Mouse (Mus musculus) embryonic facial prominence, embryonic 12.5 days (tissue): ENCODE measurements around the gene Jkamp. TPM values are rescaled to one million over a fixed set of nuclear protein-coding genes. Genes with fewer than 3 reads are reported as not detected.
"Not testable (repeated sequence)": the region's sequence is repeated elsewhere in the genome, so short reads cannot be mapped to it uniquely, and the experiment has no call there.

Experiments used
- ATAC-seq: fragments of 200-750 bp; cut with Nextera tagmentation; 2 replicates; pipeline ENCODE4 v1.8.0; 2017; ENCODE audit not compliant: insufficient number of reproducible peaks, insufficient read depth, low FRiP score, low TSS enrichment
- H3K27ac ChIP-seq: fragments of 300-500 bp; sonication (generic); 2 replicates; pipeline ENCODE4 v1.5.1; 2016; ENCODE audit warnings: mild to moderate bottlenecking
- H3K27me3 ChIP-seq: fragments of 300-500 bp; sonication (generic); 2 replicates; pipeline ENCODE4 v1.6.1; 2016; ENCODE audit warnings: mild to moderate bottlenecking, moderate library complexity
- H3K36me3 ChIP-seq: fragments of 300-500 bp; sonication (generic); 2 replicates; pipeline ENCODE4 v1.6.1; 2016; ENCODE audit warnings: mild to moderate bottlenecking
- H3K4me1 ChIP-seq: fragments of 300-500 bp; sonication (generic); 2 replicates; pipeline ENCODE4 v1.6.1; 2016
- H3K4me2 ChIP-seq: fragments of 300-500 bp; sonication (generic); replicated peaks from 2 replicates; pipeline ENCODE4 v1.6.1; 2016; ENCODE audit warnings: mild to moderate bottlenecking, moderate library complexity
- H3K4me3 ChIP-seq: fragments of 300-500 bp; sonication (generic); 2 replicates; pipeline ENCODE4 v1.5.1; 2016; ENCODE audit warnings: mild to moderate bottlenecking
- H3K9ac ChIP-seq: fragments of 300-500 bp; sonication (generic); 2 replicates; pipeline ENCODE4 v1.6.1; 2016; ENCODE audit warnings: mild to moderate bottlenecking, moderate library complexity
- H3K9me3 ChIP-seq: fragments of 300-500 bp; sonication (generic); 2 replicates; pipeline ENCODE4 v1.6.1; 2016; ENCODE audit warnings: mild to moderate bottlenecking, moderate library complexity
- WGBS: fragments of 180-500 bp; shearing (Covaris S2); methylation state at CpG from one replicate; pipeline ENCODE4 v1.1.7; 2016; 5-methylcytosine and 5-hydroxymethylcytosine counted together
- polyA plus RNA-seq: library from polyadenylated mRNA; unstranded; fragments of >200 nt; fragmentation: Nextera tagmentation; extraction: Ambion mirVana; gene quantifications from 2 replicates; pipeline ENCODE4 v1.2.1, GENCODE M21; 2016

Gene Jkamp
- polyA plus RNA-seq: 65.6 and 77.9 TPM in 2 replicates

- Histone ChIP-seq H3K4me1 (peaks cover 31% of the 10 kb centered on the region), H3K9ac (peak within 1 kb of the TSS; percentile 75), H3K27me3 (no peaks in the 10 kb centered on the region), H3K36me3 (peaks cover 6% of the 10 kb centered on the region; the same call in 1 of the 2 replicates), H3K9me3 (no peaks in the 10 kb centered on the region), H3K27ac (peak within 1 kb of the TSS; percentile 94), H3K4me2 (peak within 1 kb of the TSS; percentile 86), H3K4me3 (peak within 1 kb of the TSS; percentile 61)
- 1% methylated on average over 60 of the region's 60 CpGs for WGBS
- ATAC-seq: peak; percentile 97
Observed at GRCm38 (mm10) chr12:72085329-72086165, at the start of gene Jkamp, which contains the start of gene L3hypdh. TSS of gene Jkamp (plus strand) at chr12:72085589. TSS of gene L3hypdh (minus strand) at chr12:72085439.

DNA sequence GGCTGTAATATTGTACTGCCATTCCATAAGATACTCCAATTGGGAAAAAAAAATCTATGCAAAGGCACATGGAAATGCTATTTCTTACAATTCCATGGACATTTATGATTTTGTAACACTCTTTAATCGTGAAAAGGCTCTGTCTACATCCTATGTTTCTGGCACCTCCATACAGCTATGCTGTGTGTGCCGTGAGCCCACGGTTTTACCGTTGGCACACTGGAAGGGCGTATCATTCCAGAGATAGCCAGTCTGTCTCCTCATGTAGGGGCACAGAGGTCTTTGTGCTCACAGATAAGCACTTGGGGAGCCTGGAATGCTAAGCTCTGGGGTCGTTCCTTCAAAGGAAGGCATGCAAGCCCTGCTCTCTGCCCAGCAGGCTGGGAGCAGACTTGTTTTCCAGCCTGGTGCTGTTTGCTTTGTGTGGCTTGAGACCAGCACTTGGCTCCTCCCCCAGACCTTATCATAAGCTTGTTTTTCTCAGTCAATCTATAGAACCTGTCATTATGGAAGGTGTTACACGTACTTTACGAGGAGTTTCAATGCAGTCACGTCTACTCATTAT lies 49.2 kb upstream of the Jkamp start:
- no peaks in the 10 kb centered on the region for H3K4me1 ChIP-seq
- H3K9me3 ChIP-seq: 0 out of 2 replicates have a peak, but pooled peaks cover 4% of the 10 kb centered on the region

GRCm38 (mm10) chr12:72037049-72037448 lies 48.3 kb upstream of the Jkamp start:
- Histone ChIP-seq H3K9me3 (0 out of 2 replicates have a peak, but pooled peaks cover 4% of the 10 kb centered on the region), H3K36me3 (no peaks in the 10 kb centered on the region), H3K27ac (no peak overlapping the region), H3K9ac (no peak overlapping the region), H3K4me3 (no peak overlapping the region), H3K4me2 (no peak overlapping the region), H3K4me1 (no peaks in the 10 kb centered on the region), H3K27me3 (no peaks in the 10 kb centered on the region)
- 87% methylated on average over 6 of the region's 6 CpGs for WGBS
- ATAC-seq: no peak

More for the DNA sequence above, 49.2 kb upstream of the Jkamp start:
- H3K27ac ChIP-seq: no peak overlapping the region
- H3K4me2 ChIP-seq: no peak overlapping the region
- no peaks in the 10 kb centered on the region for H3K27me3 ChIP-seq
- WGBS: 71% methylated on average over 9 of the region's 9 CpGs
- H3K36me3 ChIP-seq: no peaks in the 10 kb centered on the region
- H3K4me3 ChIP-seq: no peak overlapping the region
- no peak for ATAC-seq
- H3K9ac ChIP-seq: no peak overlapping the region

DNA sequence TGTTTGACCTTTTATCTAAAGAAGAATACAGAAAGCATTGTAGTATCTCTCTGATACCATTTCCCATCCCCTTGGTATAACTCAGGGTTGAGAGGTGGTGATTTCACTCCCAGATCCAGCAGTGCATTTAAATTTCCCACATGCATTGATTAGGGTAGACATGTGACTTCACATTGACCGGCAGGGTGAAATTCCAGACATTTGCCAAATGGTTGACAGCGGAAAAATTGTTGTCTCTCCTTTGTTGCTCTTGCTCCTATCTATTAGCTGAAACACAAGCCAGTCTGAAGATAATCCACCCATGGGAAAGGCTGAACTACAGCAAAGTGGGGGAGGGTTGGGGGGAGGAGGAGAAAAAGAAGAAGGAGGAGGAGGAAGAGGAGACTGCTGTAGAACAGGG lies 46.5 kb upstream of the Jkamp start:
- WGBS: 54% methylated on average over 2 of the region's 2 CpGs
- Histone ChIP-seq H3K4me2 (no peak overlapping the region), H3K9ac (no peak overlapping the region), H3K4me3 (no peak overlapping the region), H3K27ac (no peak overlapping the region), H3K36me3 (no peaks in the 10 kb centered on the region), H3K4me1 (no peaks in the 10 kb centered on the region), H3K9me3 (0 out of 2 replicates have a peak, but pooled peaks cover 4% of the 10 kb centered on the region), H3K27me3 (no peaks in the 10 kb centered on the region)
- ATAC-seq: no peak

- no peaks in the 10 kb centered on the region for H3K36me3 ChIP-seq
- 0 out of 2 replicates have a peak, but pooled peaks cover 4% of the 10 kb centered on the region for H3K9me3 ChIP-seq
- no peak overlapping the region for H3K9ac ChIP-seq
- no peak overlapping the region for H3K27ac ChIP-seq
- H3K4me1 ChIP-seq: no peaks in the 10 kb centered on the region
- whole genome bisulfite sequencing: 73% methylated on average over 8 of the region's 8 CpGs
- ATAC-seq: no peak
- no peaks in the 10 kb centered on the region for H3K27me3 ChIP-seq
- no peak overlapping the region for H3K4me3 ChIP-seq
- H3K4me2 ChIP-seq: no peak overlapping the region
Observed at GRCm38 (mm10) chr12:72039501-72039900, 45.9 kb upstream of the Jkamp start.

DNA sequence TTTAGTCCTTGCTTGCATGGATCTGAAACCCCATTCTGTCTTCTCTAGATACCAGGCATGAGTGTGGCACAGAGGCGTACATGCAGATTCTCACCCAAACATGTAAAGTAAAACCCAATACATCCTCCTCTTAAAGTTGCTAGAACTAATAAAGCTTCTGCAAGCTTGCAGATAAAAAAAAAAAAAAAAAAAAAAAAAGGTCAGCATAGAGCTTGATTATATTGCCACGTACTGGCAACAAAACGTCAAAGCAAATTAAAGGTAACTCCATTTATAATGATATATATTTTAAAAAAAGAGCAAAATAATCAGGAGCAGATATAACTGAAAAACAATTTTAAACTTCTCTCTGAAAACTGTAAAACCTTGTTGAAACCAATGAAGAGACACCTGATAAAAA lies 44.2 kb upstream of the Jkamp start:
- Histone ChIP-seq H3K27me3 (no peaks in the 10 kb centered on the region), H3K27ac (no peak overlapping the region), H3K4me2 (no peak overlapping the region), H3K9ac (no peak overlapping the region), H3K4me1 (no peaks in the 10 kb centered on the region), H3K4me3 (no peak overlapping the region), H3K9me3 (0 out of 2 replicates have a peak, but pooled peaks cover 4% of the 10 kb centered on the region), H3K36me3 (no peaks in the 10 kb centered on the region)
- 89% methylated on average over 3 of the region's 3 CpGs for WGBS
- no peak for ATAC-seq

DNA sequence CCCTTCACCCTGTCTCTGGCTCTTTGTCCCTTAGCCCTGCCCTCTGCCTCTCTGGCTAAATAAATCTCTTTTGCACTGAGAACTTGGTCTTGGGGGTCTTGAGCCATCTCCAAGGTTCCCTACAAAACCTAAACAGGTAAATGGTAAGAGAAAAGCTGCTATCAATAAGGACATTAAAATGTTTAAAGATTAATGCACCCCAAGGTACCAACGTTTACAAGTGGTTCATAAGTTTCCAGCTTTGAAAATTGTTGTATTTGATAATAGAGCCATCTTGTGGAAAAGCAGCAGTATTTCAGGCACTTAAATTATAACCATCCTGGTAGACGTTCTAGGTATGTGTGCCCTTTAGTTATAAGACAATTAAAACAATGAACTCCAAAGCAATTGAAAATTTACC lies 37.9 kb upstream of the Jkamp start:
- no peaks in the 10 kb centered on the region for H3K4me1 ChIP-seq
- H3K9me3 ChIP-seq: no peaks in the 10 kb centered on the region
- no peak for ATAC-seq
- H3K36me3 ChIP-seq: no peaks in the 10 kb centered on the region
- no peak overlapping the region for H3K27ac ChIP-seq
- no peak overlapping the region for H3K9ac ChIP-seq
- WGBS: 7% methylated on average over 2 of the region's 2 CpGs
- no peak overlapping the region for H3K4me3 ChIP-seq
- no peaks in the 10 kb centered on the region for H3K27me3 ChIP-seq
- H3K4me2 ChIP-seq: no peak overlapping the region

DNA sequence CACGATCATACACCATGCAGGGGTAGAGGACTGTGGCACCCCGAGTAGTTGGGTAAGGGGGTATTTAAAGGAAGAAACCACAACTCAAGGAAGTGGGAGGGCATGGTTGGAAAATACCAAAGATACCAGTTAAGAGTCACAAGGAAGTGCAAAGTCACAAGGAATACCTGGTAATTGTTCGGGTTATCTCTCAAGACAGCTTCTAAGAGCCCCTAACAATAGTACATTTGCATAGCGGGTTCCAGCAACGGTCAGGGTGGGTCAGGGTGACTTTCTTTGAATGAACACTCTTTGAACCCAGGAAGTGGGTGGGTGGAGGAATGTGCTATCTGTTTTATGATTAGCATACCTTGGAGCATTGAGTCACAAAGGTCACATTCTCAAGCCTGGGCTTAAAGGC lies 35.2 kb upstream of the Jkamp start:
- not testable (repeated sequence) for H3K36me3 ChIP-seq, ATAC-seq, H3K4me3 ChIP-seq, H3K4me1 ChIP-seq, H3K27ac ChIP-seq, H3K9me3 ChIP-seq, H3K27me3 ChIP-seq, H3K4me2 ChIP-seq, H3K9ac ChIP-seq
- 89% methylated on average over 5 of the region's 5 CpGs for WGBS

DNA sequence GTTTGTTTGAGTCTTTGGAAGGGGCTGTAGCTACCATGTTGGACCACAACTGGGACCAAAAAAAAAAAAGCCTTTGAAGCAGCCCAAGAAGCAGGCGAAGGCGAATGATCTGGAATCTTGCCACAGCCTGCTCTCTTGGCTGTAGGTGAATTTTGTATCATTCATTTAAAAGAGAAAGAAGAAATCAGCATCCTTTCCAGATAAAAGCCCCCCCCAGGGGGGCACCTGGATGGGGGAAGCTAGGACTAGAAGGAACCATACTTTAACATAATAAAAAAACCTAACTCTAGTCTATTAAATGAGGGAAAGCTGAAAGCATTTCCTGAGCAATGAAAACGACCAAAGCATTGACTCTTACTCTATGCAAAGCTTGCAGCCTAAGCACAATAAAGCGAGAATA lies 34.6 kb upstream of the Jkamp start:
- H3K9me3 ChIP-seq: no peaks in the 10 kb centered on the region
- ATAC-seq: no peak
- 86% methylated on average over 4 of the region's 4 CpGs for WGBS
- no peak overlapping the region for H3K4me2 ChIP-seq
- H3K27me3 ChIP-seq: no peaks in the 10 kb centered on the region
- H3K4me3 ChIP-seq: no peak overlapping the region
- H3K36me3 ChIP-seq: no peaks in the 10 kb centered on the region
- no peak overlapping the region for H3K27ac ChIP-seq
- no peak overlapping the region for H3K9ac ChIP-seq
- no peaks in the 10 kb centered on the region for H3K4me1 ChIP-seq

DNA sequence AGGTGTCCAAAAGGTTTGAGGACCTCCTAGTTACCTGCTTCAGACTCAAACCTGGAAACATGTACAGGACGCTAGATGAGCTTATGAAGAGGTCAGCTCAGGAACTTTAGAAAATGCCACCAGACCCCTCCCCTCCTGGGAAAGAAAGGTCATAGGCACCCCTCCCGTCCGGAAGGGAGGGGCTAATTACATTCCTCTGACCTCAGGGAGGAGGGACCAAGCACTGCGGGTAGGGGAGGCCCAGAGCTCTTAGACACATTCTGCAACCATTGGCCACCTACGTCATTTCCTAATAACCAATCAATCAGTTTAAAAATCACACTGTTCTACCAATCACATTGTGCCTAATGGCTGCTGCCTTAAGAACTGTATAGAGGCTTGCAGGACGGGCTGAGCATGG lies 32.8 kb upstream of the Jkamp start:
- Histone ChIP-seq H3K4me1 (no peaks in the 10 kb centered on the region), H3K4me3 (no peak overlapping the region), H3K9me3 (no peaks in the 10 kb centered on the region), H3K36me3 (no peaks in the 10 kb centered on the region), H3K9ac (no peak overlapping the region), H3K27me3 (no peaks in the 10 kb centered on the region), H3K27ac (no peak overlapping the region), H3K4me2 (no peak overlapping the region)
- no peak for ATAC-seq
- WGBS: 73% methylated on average over 6 of the region's 6 CpGs

- no peak for ATAC-seq
- WGBS: 40% methylated on average over 6 of the region's 6 CpGs
Observed at GRCm38 (mm10) chr12:72053303-72053702, 32.1 kb upstream of the Jkamp start.

DNA sequence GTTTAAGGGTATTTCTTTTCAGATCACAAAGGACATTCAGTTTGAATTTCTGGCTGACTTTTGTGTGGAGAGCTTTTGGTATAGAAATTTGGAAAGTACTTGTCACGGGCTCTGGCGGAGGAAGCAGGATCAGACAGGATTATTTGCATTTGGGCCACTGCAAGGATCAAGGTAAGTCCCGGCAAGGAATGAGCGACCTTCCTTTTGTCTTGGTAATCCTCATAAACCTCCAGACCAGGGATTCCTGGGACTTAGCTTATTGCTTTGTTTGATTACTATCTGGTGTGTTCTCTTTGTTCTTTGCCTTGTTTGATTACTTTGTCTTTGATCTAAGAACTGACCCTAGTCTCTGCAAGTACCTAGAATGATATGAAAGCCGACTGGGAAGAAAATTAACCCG lies 31.5 kb upstream of the Jkamp start:
- 39% methylated on average over 6 of the region's 6 CpGs for WGBS

More at GRCm38 (mm10) chr12:72053303-72053702, 32.1 kb upstream of the Jkamp start:
- Histone ChIP-seq H3K4me1 (no peaks in the 10 kb centered on the region), H3K9me3 (no peaks in the 10 kb centered on the region), H3K9ac (no peak overlapping the region), H3K4me3 (no peak overlapping the region), H3K4me2 (no peak overlapping the region), H3K36me3 (no peaks in the 10 kb centered on the region), H3K27me3 (no peaks in the 10 kb centered on the region), H3K27ac (no peak overlapping the region)

More for the DNA sequence above, 31.5 kb upstream of the Jkamp start:
- Histone ChIP-seq H3K9ac (no peak overlapping the region), H3K9me3 (no peaks in the 10 kb centered on the region), H3K4me3 (no peak overlapping the region), H3K4me1 (no peaks in the 10 kb centered on the region), H3K27ac (no peak overlapping the region), H3K36me3 (no peaks in the 10 kb centered on the region), H3K4me2 (no peak overlapping the region), H3K27me3 (no peaks in the 10 kb centered on the region)
- no peak for ATAC-seq
